Mouse (Mus musculus) cortical plate, adult 2 months (tissue): ENCODE measurements at regions not wholly inside any gene's neighbourhood (a gene's known extent, or its start where the extent isn't known, plus 50 kb on each side); places are given as distances from the start of the nearest gene placed in this dataset.

Source experiments
- CTCF ChIP-seq: fragments of 200-500 bp; IDR thresholded peaks from 2 replicates; pipeline ENCODE4 v1.5.1; 2011; ENCODE audit warnings: mild to moderate bottlenecking, control low read depth, low read length; ENCODE audit not compliant: insufficient read depth; ENCODE audit errors: extremely low read depth
- POLR2A ChIP-seq: fragments of 200-500 bp; IDR thresholded peaks from 2 replicates; pipeline ENCODE4 v1.6.1; 2011; ENCODE audit warnings: mild to moderate bottlenecking, low read length, control low read depth; ENCODE audit not compliant: insufficient read depth; ENCODE audit errors: extremely low read depth

DNA sequence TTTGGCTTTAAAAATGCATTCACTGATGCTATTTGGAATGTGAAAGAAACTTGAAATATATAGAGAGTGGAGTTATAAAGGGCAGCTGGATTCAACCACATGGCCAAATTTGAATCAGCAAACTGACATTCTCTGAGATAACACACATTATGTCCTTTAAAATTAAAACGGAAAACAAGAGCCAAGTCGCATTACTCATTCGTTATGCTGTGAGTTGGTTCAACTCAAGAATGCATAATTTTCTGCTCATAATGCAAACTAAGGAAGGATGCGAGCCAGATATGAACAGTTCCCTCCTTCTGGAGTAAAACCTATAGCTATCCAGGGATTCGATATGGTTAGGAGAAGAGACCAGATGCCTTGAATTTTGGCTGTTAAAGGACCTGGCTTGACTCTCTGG lies 239.8 kb upstream of the G2e3 start:
- TF ChIP-seq CTCF = no peak
- no peak for TF ChIP-seq POLR2A
